Mouse (Mus musculus) kidney, embryonic 14.5 days (tissue): ENCODE results near the gene Afmid. TPM values are rescaled to one million over a fixed set of nuclear protein-coding genes. Genes with fewer than 3 reads are reported as not detected.

ENCODE experiments used
- ATAC-seq: fragments of 200-750 bp; cut with Nextera tagmentation; 2 replicates; pipeline ENCODE4 v1.8.0; 2017; ENCODE audit warnings: moderate number of reproducible peaks, mild to moderate bottlenecking, moderate TSS enrichment, moderate library complexity; ENCODE audit not compliant: low FRiP score, low TSS enrichment
- H3K27ac ChIP-seq: fragments of 300-500 bp; sonication (generic); 2 replicates; pipeline ENCODE4 v1.5.1; 2014; ENCODE audit warnings: low read depth, mild to moderate bottlenecking, low read length, moderate library complexity, mixed read lengths
- H3K27me3 ChIP-seq: fragments of 300-500 bp; sonication (generic); 2 replicates; pipeline ENCODE4 v1.6.1; 2014; ENCODE audit warnings: mild to moderate bottlenecking, low read length; ENCODE audit not compliant: control insufficient read depth, insufficient read depth
- H3K36me3 ChIP-seq: fragments of 300-500 bp; sonication (generic); 2 replicates; pipeline ENCODE4 v1.6.1; 2014; ENCODE audit warnings: low read length, mixed read lengths; ENCODE audit not compliant: control insufficient read depth, insufficient read depth
- H3K4me1 ChIP-seq: fragments of 300-500 bp; sonication (generic); 2 replicates; pipeline ENCODE4 v1.6.1; 2014; ENCODE audit warnings: low read length, mixed read lengths; ENCODE audit not compliant: control insufficient read depth, insufficient read depth
- H3K4me2 ChIP-seq: fragments of 300-500 bp; sonication (generic); replicated peaks from 2 replicates; pipeline ENCODE4 v1.6.1; 2014; ENCODE audit warnings: low read depth, mild to moderate bottlenecking, low read length
- H3K4me3 ChIP-seq: fragments of 300-500 bp; sonication (generic); 2 replicates; pipeline ENCODE4 v1.5.1; 2014; ENCODE audit warnings: mild to moderate bottlenecking, low read length
- H3K9ac ChIP-seq: fragments of 300-500 bp; sonication (generic); 2 replicates; pipeline ENCODE4 v1.6.1; 2014; ENCODE audit warnings: low read depth, mild to moderate bottlenecking, low read length, moderate library complexity
- H3K9me3 ChIP-seq: fragments of 300-500 bp; sonication (generic); 2 replicates; pipeline ENCODE4 v1.6.1; 2016; ENCODE audit warnings: low read length; ENCODE audit not compliant: control insufficient read depth
- WGBS: fragments of 180-500 bp; shearing (Covaris S2); extraction: QIAGEN DNeasy Blood & Tissue Kit; methylation state at CpG from one replicate; pipeline ENCODE4 v1.1.7; 2014; 5-methylcytosine and 5-hydroxymethylcytosine counted together
- polyA plus RNA-seq: library from polyadenylated mRNA; unstranded; fragments of >200 nt; fragmentation: Nextera tagmentation; extraction: Ambion mirVana; gene quantifications from 2 replicates; pipeline ENCODE4 v1.2.1, GENCODE M21; 2014

Gene Afmid
- polyA plus RNA-seq, 1 experiment from 2014 or later: 4.1 TPM

- Histone ChIP-seq H3K9me3 (no peaks in the 10 kb centered on the region), H3K4me1 (peaks cover 22% of the 10 kb centered on the region), H3K36me3 (peaks cover 17% of the 10 kb centered on the region), H3K4me3 (peak overlapping the region; percentile 72), H3K4me2 (peak overlapping the region; percentile 90), H3K27me3 (no peaks in the 10 kb centered on the region), H3K9ac (peak overlapping the region; percentile 78), H3K27ac (peak overlapping the region; percentile 97)
- 4% methylated on average over 19 of the region's 19 CpGs for WGBS
- peak; percentile 82 for ATAC-seq
These were observed 22.7 kb downstream of the Afmid start for GRCm38 (mm10) chr11:117848271-117848984.

- peak; percentile 94 for ATAC-seq
These were observed 23.4 kb downstream of the Afmid start, which contains the start of gene Birc5 for GRCm38 (mm10) chr11:117848985-117849671. TSS of gene Birc5 (plus strand) at chr11:117849251.

GRCm38 (mm10) chr11:117852875-117853274 lies 27.2 kb downstream of the Afmid start:
- Histone ChIP-seq H3K27ac (no peak overlapping the region), H3K4me1 (peaks cover 16% of the 10 kb centered on the region), H3K36me3 (peaks cover 56% of the 10 kb centered on the region), H3K27me3 (no peaks in the 10 kb centered on the region), H3K4me2 (no peak overlapping the region), H3K4me3 (no peak overlapping the region), H3K9ac (no peak overlapping the region), H3K9me3 (0 out of 2 replicates have a peak, but pooled peaks cover 2% of the 10 kb centered on the region)
- no peak for ATAC-seq
- 83% methylated on average over 3 of the region's 3 CpGs for WGBS

More at GRCm38 (mm10) chr11:117848985-117849671, 23.4 kb downstream of the Afmid start, which contains the start of gene Birc5:
- H3K9me3 ChIP-seq: no peaks in the 10 kb centered on the region
- peaks cover 24% of the 10 kb centered on the region for H3K36me3 ChIP-seq
- peaks cover 22% of the 10 kb centered on the region for H3K4me1 ChIP-seq
- WGBS: under 1% methylated on average over 51 of the region's 51 CpGs
- peak within 1 kb of the TSS; percentile 87 for H3K9ac ChIP-seq
- no peaks in the 10 kb centered on the region for H3K27me3 ChIP-seq
- peak within 1 kb of the TSS; percentile 90 for H3K4me2 ChIP-seq
- peak within 1 kb of the TSS; percentile 97 for H3K27ac ChIP-seq
- peak within 1 kb of the TSS; percentile 72 for H3K4me3 ChIP-seq

- Histone ChIP-seq H3K4me2 (no peak overlapping the region), H3K4me1 (peaks cover 10% of the 10 kb centered on the region), H3K27me3 (no peaks in the 10 kb centered on the region), H3K4me3 (no peak overlapping the region), H3K9me3 (0 out of 2 replicates have a peak, but pooled peaks cover 2% of the 10 kb centered on the region), H3K36me3 (peaks cover 56% of the 10 kb centered on the region), H3K27ac (no peak overlapping the region), H3K9ac (no peak overlapping the region)
- 92% methylated on average over 9 of the region's 9 CpGs for WGBS
- ATAC-seq: no peak
These were observed 28.5 kb downstream of the Afmid start for GRCm38 (mm10) chr11:117854241-117854640.

- no peak for ATAC-seq
- Histone ChIP-seq H3K9ac (no peak overlapping the region), H3K27ac (no peak overlapping the region), H3K36me3 (peaks cover 56% of the 10 kb centered on the region), H3K4me3 (no peak overlapping the region), H3K4me1 (peaks cover 7% of the 10 kb centered on the region), H3K4me2 (no peak overlapping the region), H3K9me3 (0 out of 2 replicates have a peak, but pooled peaks cover 2% of the 10 kb centered on the region), H3K27me3 (peaks cover 7% of the 10 kb centered on the region; the same call in 1 of the 2 replicates)
- WGBS: 81% methylated on average over 5 of the region's 5 CpGs
These were observed 29.6 kb downstream of the Afmid start for GRCm38 (mm10) chr11:117855360-117855759.

- H3K27ac ChIP-seq: no peak overlapping the region
- H3K36me3 ChIP-seq: peaks cover 56% of the 10 kb centered on the region
- no peak overlapping the region for H3K4me2 ChIP-seq
- H3K4me1 ChIP-seq: 0 out of 2 replicates have a peak, but pooled peaks cover 8% of the 10 kb centered on the region
- 56% methylated on average over 1 of the region's 1 CpGs for WGBS
- ATAC-seq: no peak
- H3K4me3 ChIP-seq: no peak overlapping the region
- 0 out of 2 replicates have a peak, but pooled peaks cover 2% of the 10 kb centered on the region for H3K9me3 ChIP-seq
- peaks cover 13% of the 10 kb centered on the region for H3K27me3 ChIP-seq
- H3K9ac ChIP-seq: no peak overlapping the region
These were observed 30.3 kb downstream of the Afmid start for GRCm38 (mm10) chr11:117855975-117856374.

- Histone ChIP-seq H3K27me3 (peaks cover 18% of the 10 kb centered on the region), H3K4me1 (0 out of 2 replicates have a peak, but pooled peaks cover 8% of the 10 kb centered on the region), H3K9me3 (0 out of 2 replicates have a peak, but pooled peaks cover 2% of the 10 kb centered on the region), H3K9ac (no peak overlapping the region), H3K27ac (no peak overlapping the region), H3K36me3 (peaks cover 49% of the 10 kb centered on the region), H3K4me2 (no peak overlapping the region), H3K4me3 (no peak overlapping the region)
- no peak for ATAC-seq
- WGBS: 89% methylated on average over 10 of the region's 10 CpGs
These were observed 31.7 kb downstream of the Afmid start for GRCm38 (mm10) chr11:117857462-117857861.

GRCm38 (mm10) chr11:117858392-117858791 lies 32.7 kb downstream of the Afmid start:
- 35% methylated on average over 3 of the region's 3 CpGs for WGBS
- Histone ChIP-seq H3K4me2 (no peak overlapping the region), H3K4me1 (0 out of 2 replicates have a peak, but pooled peaks cover 8% of the 10 kb centered on the region), H3K4me3 (no peak overlapping the region), H3K27ac (no peak overlapping the region), H3K9ac (no peak overlapping the region), H3K9me3 (0 out of 2 replicates have a peak, but pooled peaks cover 2% of the 10 kb centered on the region), H3K27me3 (peaks cover 18% of the 10 kb centered on the region), H3K36me3 (peaks cover 40% of the 10 kb centered on the region)
- no peak for ATAC-seq
